Mouse (Mus musculus) heart, adult 2 months (tissue): ENCODE results near the gene Ccnt2. TPM values are rescaled to one million over a fixed set of nuclear protein-coding genes. Genes with fewer than 3 reads are reported as not detected.
"Not testable (repeated sequence)": the region's sequence is repeated elsewhere in the genome, so short reads cannot be mapped to it uniquely, and the experiment has no call there.

Experiments used
- DNase-seq, 2 experiments: peaks; one replicate each; pipeline ENCODE4 v3.0.0; 2021
- H3K27ac ChIP-seq: fragments of 200-600 bp; 2 replicates; pipeline ENCODE4 v1.8.1; 2022
- H3K27me3 ChIP-seq: fragments of 200-500 bp; 2 replicates; pipeline ENCODE4 v1.6.1; 2012; ENCODE audit warnings: mild to moderate bottlenecking, low read length, inconsistent platforms, mixed read lengths; ENCODE audit not compliant: control insufficient read depth, insufficient read depth
- H3K36me3 ChIP-seq: fragments of 200-500 bp; 2 replicates; pipeline ENCODE4 v1.6.1; 2012; ENCODE audit warnings: low read length, inconsistent platforms; ENCODE audit not compliant: control insufficient read depth, insufficient read depth
- H3K4me1 ChIP-seq: fragments of 200-500 bp; 2 replicates; pipeline ENCODE4 v1.6.1; 2011; ENCODE audit warnings: low read length; ENCODE audit not compliant: control insufficient read depth, insufficient read depth
- H3K4me3 ChIP-seq: fragments of 200-600 bp; 2 replicates; pipeline ENCODE4 v1.8.1; 2022
- H3K79me2 ChIP-seq: fragments of 200-500 bp; replicated peaks from 2 replicates; pipeline ENCODE4 v1.6.1; 2012; ENCODE audit warnings: mild to moderate bottlenecking, inconsistent platforms, low read length, moderate library complexity, mixed read lengths; ENCODE audit not compliant: control insufficient read depth, insufficient read depth
- H3K9ac ChIP-seq: fragments of 200-500 bp; 2 replicates; pipeline ENCODE4 v1.6.1; 2012; ENCODE audit warnings: low read depth, mild to moderate bottlenecking, control low read depth, inconsistent platforms, low read length, mixed read lengths
- CTCF ChIP-seq: fragments of 200-600 bp; IDR thresholded peaks from 2 replicates; pipeline ENCODE4 v1.8.1; 2022; ENCODE audit warnings: antibody characterized with exemption, mild to moderate bottlenecking, moderate library complexity
- EP300 ChIP-seq: fragments of 200-500 bp; IDR thresholded peaks from 2 replicates; pipeline ENCODE4 v1.6.1; 2011; ENCODE audit warnings: low read depth, low read length, control low read depth; ENCODE audit not compliant: insufficient read depth
- POLR2A ChIP-seq: fragments of 200-500 bp; IDR thresholded peaks from 2 replicates; pipeline ENCODE4 v1.6.1; 2011; ENCODE audit warnings: mild to moderate bottlenecking, low read depth, low read length, control low read depth; ENCODE audit not compliant: insufficient read depth
- WGBS: fragments of 180-500 bp; shearing (Covaris S2); methylation state at CpG from one replicate; pipeline ENCODE4 v1.1.7; 2018; 5-methylcytosine and 5-hydroxymethylcytosine counted together
- intact Hi-C: fragments of 180-260 bp; cut with DNase I; formaldehyde crosslinking; loops from one replicate; pipeline ENCODE4 v1.15.1; 2025
- polyA plus RNA-seq: library from polyadenylated mRNA; depleted of rRNA; stranded (reverse); fragments of >200 nt; gene quantifications from 2 replicates; pipeline ENCODE4 v1.2.3, GENCODE M21; 2012
- total RNA-seq, 2 experiments: library from RNA; stranded (reverse); gene quantifications; 2 replicates each; pipeline ENCODE4 v1.2.3; 2021

The Ccnt2 gene
- total and polyA plus RNA-seq, 3 experiments = 17.2 to 21.6 (median 20.6) TPM

- no peaks in the 10 kb centered on the region for H3K4me1 ChIP-seq
- H3K4me3 ChIP-seq = no peak overlapping the region
- 73% methylated on average over 11 of the region's 11 CpGs for WGBS
- H3K9ac ChIP-seq = no peak overlapping the region
- H3K27me3 ChIP-seq = no peaks in the 10 kb centered on the region
- no peak overlapping the region for H3K27ac ChIP-seq
- H3K79me2 ChIP-seq = no peaks in the 10 kb centered on the region
- intact Hi-C loops = no loop called here
- H3K36me3 ChIP-seq = no peaks in the 10 kb centered on the region
- TF ChIP-seq CTCF (no peak), POLR2A (no peak), EP300 (no peak)
- DNase-seq = no peak
Observed at GRCm38 (mm10) chr1:127750401-127751102, 23.4 kb upstream of the Ccnt2 start.

- H3K27me3 ChIP-seq = no peaks in the 10 kb centered on the region
- no peak overlapping the region for H3K9ac ChIP-seq
- no peak for DNase-seq
- no peaks in the 10 kb centered on the region for H3K4me1 ChIP-seq
- intact Hi-C loops = no loop called here
- H3K27ac ChIP-seq = no peak overlapping the region
- no peaks in the 10 kb centered on the region for H3K79me2 ChIP-seq
- TF ChIP-seq EP300 = no peak
- TF ChIP-seq POLR2A = no peak
- 50% methylated on average over 4 of the region's 4 CpGs for WGBS
- no peak overlapping the region for H3K4me3 ChIP-seq
- no peaks in the 10 kb centered on the region for H3K36me3 ChIP-seq
Observed at GRCm38 (mm10) chr1:127755806-127756205, 18.2 kb upstream of the Ccnt2 start.

DNA sequence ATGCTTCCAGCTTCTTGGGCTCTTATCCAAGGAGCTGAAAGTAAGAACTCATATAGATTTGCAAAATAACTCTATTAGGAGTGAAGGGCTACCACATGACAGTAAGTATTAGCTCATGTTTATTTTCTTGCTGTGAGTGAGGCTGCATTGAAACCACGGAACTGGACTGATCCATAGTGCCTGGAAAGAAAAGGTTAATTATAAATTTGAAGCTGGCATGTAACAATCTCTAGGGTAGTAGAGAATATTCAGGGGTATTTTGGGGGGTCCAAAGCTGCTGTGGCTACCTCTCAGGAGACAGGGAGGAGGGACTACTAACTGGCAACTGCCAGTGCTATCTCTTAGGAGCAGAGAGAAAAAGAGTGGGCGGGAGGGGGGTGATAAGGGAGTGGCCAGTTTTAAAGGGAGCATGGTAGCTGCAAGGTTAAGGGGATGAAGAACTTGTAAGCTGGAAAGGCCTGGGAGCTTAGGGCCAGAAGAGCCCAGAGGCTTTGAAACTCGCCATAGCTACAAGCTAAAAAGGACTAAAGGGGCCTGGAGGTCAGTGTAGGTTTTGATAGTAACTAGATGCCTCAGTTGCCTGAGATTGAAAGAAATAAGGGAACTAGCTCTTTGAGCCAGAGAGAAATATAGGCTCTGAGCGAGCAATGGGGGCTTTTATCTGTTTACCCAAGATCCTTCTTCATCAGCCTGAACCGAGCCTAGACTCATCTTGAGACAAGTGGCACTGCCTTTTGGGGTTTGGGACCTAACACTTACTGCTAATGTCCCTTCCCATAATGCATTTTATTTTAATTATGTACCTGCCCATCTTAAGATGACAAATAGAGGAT, 17.4 kb upstream of the Ccnt2 start:
- intact Hi-C loops = no loop called here
- Histone ChIP-seq H3K4me3 (no peak overlapping the region), H3K36me3 (no peaks in the 10 kb centered on the region), H3K27me3 (no peaks in the 10 kb centered on the region), H3K79me2 (no peaks in the 10 kb centered on the region), H3K27ac (no peak overlapping the region), H3K9ac (no peak overlapping the region), H3K4me1 (no peaks in the 10 kb centered on the region)
- no peak for DNase-seq
- TF ChIP-seq EP300 (no peak), POLR2A (no peak), CTCF (no peak)
- 68% methylated on average over 5 of the region's 5 CpGs for WGBS

GRCm38 (mm10) chr1:127757164-127757545, 16.8 kb upstream of the Ccnt2 start:
- H3K27ac ChIP-seq, H3K27me3 ChIP-seq, H3K4me3 ChIP-seq, DNase-seq, H3K36me3 ChIP-seq, H3K9ac ChIP-seq, intact Hi-C loops, H3K79me2 ChIP-seq, H3K4me1 ChIP-seq: not testable (repeated sequence)
- 97% methylated on average over 3 of the region's 3 CpGs for WGBS

DNA sequence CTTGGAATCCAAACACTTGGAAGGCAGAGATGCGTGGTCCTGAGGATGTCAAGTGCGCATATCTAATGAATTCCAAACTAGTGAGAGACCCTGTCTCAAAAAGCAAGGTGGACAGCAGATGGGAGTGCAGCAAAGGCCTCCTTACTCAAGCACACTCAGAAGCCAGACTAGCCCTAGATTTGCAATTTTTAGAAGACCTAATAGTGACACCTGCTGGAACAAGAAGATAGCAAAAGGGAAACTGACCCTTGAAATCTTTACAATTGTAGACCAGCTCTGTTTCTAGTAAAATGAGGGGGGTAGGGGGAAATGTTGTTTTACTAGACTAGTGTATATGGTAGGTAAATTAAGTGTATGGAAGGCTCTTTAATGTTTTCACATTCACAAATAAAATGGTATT, 8.5 kb upstream of the Ccnt2 start:
- 57% methylated on average over 2 of the region's 2 CpGs for WGBS
- intact Hi-C loops = loop anchor here (1.0 to 5.0 kb wide), 2 partner anchors 68 to 265 kb away; no protein-coding TSS in a partner anchor
- Histone ChIP-seq H3K27ac (no peak overlapping the region), H3K79me2 (no peaks in the 10 kb centered on the region), H3K4me3 (no peak overlapping the region), H3K9ac (no peak overlapping the region), H3K27me3 (no peaks in the 10 kb centered on the region), H3K36me3 (no peaks in the 10 kb centered on the region), H3K4me1 (no peaks in the 10 kb centered on the region)
- DNase-seq = no peak
- TF ChIP-seq CTCF (peak; percentile 58), EP300 (no peak)

DNA sequence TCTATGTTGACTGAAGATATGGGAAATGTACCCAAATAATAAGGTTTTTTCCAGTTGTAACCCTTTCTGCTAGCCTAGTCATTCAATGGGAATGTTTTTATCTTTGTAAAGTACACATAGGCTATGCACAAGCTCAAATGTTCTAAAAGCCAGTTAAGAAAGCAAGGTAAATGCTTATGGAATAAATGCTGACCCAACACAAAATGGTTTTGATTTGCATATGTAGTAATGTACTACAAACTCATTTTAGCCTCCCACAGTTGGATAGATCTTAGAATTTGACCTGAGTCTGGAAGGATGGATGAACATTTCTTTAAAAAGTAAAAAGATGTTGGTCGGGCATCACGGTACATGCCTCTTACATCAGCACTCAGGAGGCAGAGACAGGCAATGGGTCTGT, 7.2 kb upstream of the Ccnt2 start:
- TF ChIP-seq POLR2A (no peak), EP300 (no peak), CTCF (no peak)
- intact Hi-C loops = loop anchor here (5.0 kb wide), 1 partner anchor 69 kb away; no protein-coding TSS in a partner anchor
- WGBS = 90% methylated on average over 2 of the region's 2 CpGs

More for the DNA sequence above, 7.2 kb upstream of the Ccnt2 start:
- DNase-seq = no peak
- H3K27ac ChIP-seq = no peak overlapping the region
- H3K79me2 ChIP-seq = no peaks in the 10 kb centered on the region
- H3K4me3 ChIP-seq = no peak overlapping the region
- H3K36me3 ChIP-seq = no peaks in the 10 kb centered on the region
- H3K9ac ChIP-seq = no peak overlapping the region
- H3K4me1 ChIP-seq = no peaks in the 10 kb centered on the region
- H3K27me3 ChIP-seq = no peaks in the 10 kb centered on the region
